Mouse (Mus musculus) stomach, postnatal 0 days (tissue): ENCODE measurements at regions not wholly inside any gene's neighbourhood (a gene's known extent, or its start where the extent isn't known, plus 50 kb on each side); places are given as distances from the start of the nearest gene placed in this dataset.

ENCODE experiments used
- ATAC-seq: fragments of 200-750 bp; cut with Nextera tagmentation; 2 replicates; pipeline ENCODE4 v1.8.0; 2017; ENCODE audit not compliant: low FRiP score, low TSS enrichment
- DNase-seq: peaks from one replicate; pipeline ENCODE4 v3.0.0-alpha.2; 2016; ENCODE audit warnings: low spot score
- H3K27ac ChIP-seq: fragments of 300-500 bp; sonication (generic); replicated peaks from 2 replicates; pipeline ENCODE4 v1.5.1; 2014; ENCODE audit warnings: mild to moderate bottlenecking, control low read depth
- H3K27me3 ChIP-seq: fragments of 300-500 bp; sonication (generic); 2 replicates; pipeline ENCODE4 v1.6.1; 2014; ENCODE audit warnings: low read length; ENCODE audit not compliant: control insufficient read depth, insufficient read depth
- H3K36me3 ChIP-seq: fragments of 300-500 bp; sonication (generic); 2 replicates; pipeline ENCODE4 v1.6.1; 2014; ENCODE audit warnings: low read length, mixed read lengths; ENCODE audit not compliant: control insufficient read depth, insufficient read depth
- H3K4me1 ChIP-seq: fragments of 300-500 bp; sonication (generic); replicated peaks from 2 replicates; pipeline ENCODE4 v1.6.1; 2014; ENCODE audit warnings: antibody characterized with exemption; ENCODE audit not compliant: control insufficient read depth, insufficient read depth
- H3K4me2 ChIP-seq: fragments of 300-500 bp; sonication (generic); replicated peaks from 2 replicates; pipeline ENCODE4 v1.6.1; 2014; ENCODE audit warnings: low read depth, mild to moderate bottlenecking, control low read depth, moderate library complexity
- H3K4me3 ChIP-seq: fragments of 300-500 bp; sonication (generic); 2 replicates; pipeline ENCODE4 v1.5.1; 2014; ENCODE audit warnings: low read depth, low read length, control low read depth
- H3K9ac ChIP-seq: fragments of 300-500 bp; sonication (generic); 2 replicates; pipeline ENCODE4 v1.6.1; 2014; ENCODE audit warnings: mild to moderate bottlenecking, low read length, control low read depth, mixed read lengths
- H3K9me3 ChIP-seq: fragments of 300-500 bp; sonication (generic); 2 replicates; pipeline ENCODE4 v1.6.1; 2016; ENCODE audit warnings: low read length; ENCODE audit not compliant: control insufficient read depth
- CTCF ChIP-seq: IDR thresholded peaks from 2 replicates; pipeline ENCODE4 v1.5.1; 2016; ENCODE audit warnings: antibody characterized with exemption, low read depth, mild to moderate bottlenecking, moderate library complexity
- EP300 ChIP-seq: optimal IDR thresholded peaks from 2 replicates; pipeline ENCODE3; 2016; ENCODE audit warnings: antibody characterized with exemption
- WGBS: fragments of 180-500 bp; shearing (Covaris S2); extraction: QIAGEN DNeasy Blood & Tissue Kit; methylation state at CpG from one replicate; pipeline ENCODE4 v1.1.7; 2014; 5-methylcytosine and 5-hydroxymethylcytosine counted together

- Histone ChIP-seq H3K27ac (no peak overlapping the region), H3K9ac (no peak overlapping the region), H3K27me3 (no peaks in the 10 kb centered on the region), H3K36me3 (no peaks in the 10 kb centered on the region), H3K4me3 (no peak overlapping the region), H3K4me2 (no peak overlapping the region), H3K9me3 (no peaks in the 10 kb centered on the region), H3K4me1 (no peaks in the 10 kb centered on the region)
- WGBS = 81% methylated on average over 3 of the region's 3 CpGs
- no peak for TF ChIP-seq EP300
- no peak for TF ChIP-seq CTCF
- ATAC-seq = no peak
- DNase-seq = no peak
Measured at GRCm38 (mm10) chr19:54555351-54555750, 511.4 kb downstream of the Adra2a start.

- Histone ChIP-seq H3K9me3 (no peaks in the 10 kb centered on the region), H3K4me1 (no peaks in the 10 kb centered on the region), H3K9ac (no peak overlapping the region), H3K4me3 (no peak overlapping the region), H3K27ac (no peak overlapping the region), H3K27me3 (no peaks in the 10 kb centered on the region), H3K4me2 (no peak overlapping the region), H3K36me3 (no peaks in the 10 kb centered on the region)
- ATAC-seq (no peak), DNase-seq (no peak)
- TF ChIP-seq CTCF (no peak), EP300 (no peak)
- 64% methylated on average over 3 of the region's 3 CpGs for WGBS
Measured at GRCm38 (mm10) chr19:54557984-54558383, 514.0 kb downstream of the Adra2a start.

- Histone ChIP-seq H3K4me2 (no peak overlapping the region), H3K9me3 (no peaks in the 10 kb centered on the region), H3K27me3 (no peaks in the 10 kb centered on the region), H3K4me1 (no peaks in the 10 kb centered on the region), H3K36me3 (no peaks in the 10 kb centered on the region), H3K27ac (no peak overlapping the region), H3K9ac (no peak overlapping the region), H3K4me3 (no peak overlapping the region)
- ATAC-seq (no peak), DNase-seq (no peak)
- TF ChIP-seq CTCF = no peak
- no peak for TF ChIP-seq EP300
- WGBS = 88% methylated on average over 2 of the region's 2 CpGs
Measured at GRCm38 (mm10) chr19:54583574-54583973, 539.6 kb downstream of the Adra2a start.

GRCm38 (mm10) chr19:54584687-54585237 lies 540.8 kb downstream of the Adra2a start:
- Histone ChIP-seq H3K36me3 (no peaks in the 10 kb centered on the region), H3K27ac (no peak overlapping the region), H3K9ac (no peak overlapping the region), H3K4me1 (no peaks in the 10 kb centered on the region), H3K27me3 (no peaks in the 10 kb centered on the region), H3K4me3 (no peak overlapping the region), H3K4me2 (no peak overlapping the region), H3K9me3 (no peaks in the 10 kb centered on the region)
- ATAC-seq (no peak), DNase-seq (no peak)
- TF ChIP-seq EP300 (no peak), CTCF (no peak)
- 73% methylated on average over 3 of the region's 3 CpGs for WGBS

GRCm38 (mm10) chr19:54585326-54585725 lies 541.4 kb downstream of the Adra2a start:
- Histone ChIP-seq H3K9ac (no peak overlapping the region), H3K4me3 (no peak overlapping the region), H3K9me3 (no peaks in the 10 kb centered on the region), H3K4me1 (no peaks in the 10 kb centered on the region), H3K4me2 (no peak overlapping the region), H3K27ac (no peak overlapping the region), H3K27me3 (no peaks in the 10 kb centered on the region), H3K36me3 (no peaks in the 10 kb centered on the region)
- 39% methylated on average over 1 of the region's 1 CpGs for WGBS
- peak; percentile 52 for TF ChIP-seq EP300
- no peak for TF ChIP-seq CTCF
- peak; percentile 20 for DNase-seq
- ATAC-seq = no peak

GRCm38 (mm10) chr19:54603345-54603744 lies 523.7 kb downstream of the Gpam start:
- TF ChIP-seq CTCF = no peak
- no peak for TF ChIP-seq EP300
- ATAC-seq = no peak
- Histone ChIP-seq H3K4me2 (no peak overlapping the region), H3K36me3 (no peaks in the 10 kb centered on the region), H3K9ac (no peak overlapping the region), H3K4me1 (no peaks in the 10 kb centered on the region), H3K9me3 (no peaks in the 10 kb centered on the region), H3K27me3 (no peaks in the 10 kb centered on the region), H3K27ac (no peak overlapping the region), H3K4me3 (no peak overlapping the region)
- WGBS = 85% methylated on average over 6 of the region's 6 CpGs
- no peak for DNase-seq
